Mouse (Mus musculus) kidney, embryonic 16.5 days (tissue): ENCODE measurements around the gene Gpr179. TPM values are rescaled to one million over a fixed set of nuclear protein-coding genes. Genes with fewer than 3 reads are reported as not detected.

ENCODE experiments used
- ATAC-seq: fragments of 200-750 bp; cut with Nextera tagmentation; 2 replicates; pipeline ENCODE4 v1.8.0; 2017; ENCODE audit warnings: moderate TSS enrichment; ENCODE audit not compliant: low FRiP score, low TSS enrichment
- H3K27ac ChIP-seq: fragments of 300-500 bp; sonication (generic); 2 replicates; pipeline ENCODE4 v1.5.1; 2014; ENCODE audit warnings: low read length
- H3K27me3 ChIP-seq: fragments of 300-500 bp; sonication (generic); 2 replicates; pipeline ENCODE4 v1.6.1; 2014; ENCODE audit warnings: low read length, control low read depth, mixed read lengths; ENCODE audit not compliant: insufficient read depth
- H3K36me3 ChIP-seq: fragments of 300-500 bp; sonication (generic); 2 replicates; pipeline ENCODE4 v1.6.1; 2014; ENCODE audit warnings: low read length, control low read depth, mixed read lengths; ENCODE audit not compliant: insufficient read depth
- H3K4me1 ChIP-seq: fragments of 300-500 bp; sonication (generic); 2 replicates; pipeline ENCODE4 v1.6.1; 2014; ENCODE audit warnings: low read length, control low read depth, mixed read lengths; ENCODE audit not compliant: insufficient read depth
- H3K4me2 ChIP-seq: fragments of 300-500 bp; sonication (generic); replicated peaks from 2 replicates; pipeline ENCODE4 v1.6.1; 2014; ENCODE audit warnings: low read depth, low read length
- H3K4me3 ChIP-seq: fragments of 300-500 bp; sonication (generic); 2 replicates; pipeline ENCODE4 v1.5.1; 2014; ENCODE audit warnings: mild to moderate bottlenecking, low read length
- H3K9ac ChIP-seq: fragments of 300-500 bp; sonication (generic); replicated peaks from 2 replicates; pipeline ENCODE4 v1.6.1; 2014; ENCODE audit warnings: low read length
- H3K9me3 ChIP-seq: fragments of 300-500 bp; sonication (generic); 2 replicates; pipeline ENCODE4 v1.6.1; 2016; ENCODE audit warnings: low read length, control low read depth
- WGBS: fragments of 180-500 bp; shearing (Covaris S2); extraction: QIAGEN DNeasy Blood & Tissue Kit; methylation state at CpG from one replicate; pipeline ENCODE4 v1.1.7; 2014; 5-methylcytosine and 5-hydroxymethylcytosine counted together
- polyA plus RNA-seq: library from polyadenylated mRNA; unstranded; fragments of >200 nt; fragmentation: Nextera tagmentation; extraction: Ambion mirVana; gene quantifications from 2 replicates; pipeline ENCODE4 v1.2.1, GENCODE M21; 2015

Gene Gpr179
- polyA plus RNA-seq, 1 experiment from 2014 or later: 0.21 TPM

- Histone ChIP-seq H3K4me2 (no peak overlapping the region), H3K9me3 (no peaks in the 10 kb centered on the region), H3K4me3 (no peak overlapping the region), H3K27me3 (no peaks in the 10 kb centered on the region), H3K4me1 (peaks cover 4% of the 10 kb centered on the region; the same call in 1 of the 2 replicates), H3K27ac (no peak overlapping the region), H3K36me3 (no peaks in the 10 kb centered on the region), H3K9ac (no peak overlapping the region)
- ATAC-seq: no peak
- WGBS: 86% methylated on average over 16 of the region's 16 CpGs
Measured at GRCm38 (mm10) chr11:97301406-97301805, 50.5 kb downstream of the Gpr179 start.

GRCm38 (mm10) chr11:97299939-97300338 is 51.9 kb downstream of the Gpr179 start:
- Histone ChIP-seq H3K4me1 (peaks cover 4% of the 10 kb centered on the region; the same call in 1 of the 2 replicates), H3K36me3 (no peaks in the 10 kb centered on the region), H3K27me3 (no peaks in the 10 kb centered on the region), H3K4me2 (no peak overlapping the region), H3K4me3 (no peak overlapping the region), H3K9ac (no peak overlapping the region), H3K9me3 (no peaks in the 10 kb centered on the region), H3K27ac (no peak overlapping the region)
- no peak for ATAC-seq
- 93% methylated on average over 2 of the region's 2 CpGs for WGBS

- no peak overlapping the region for H3K4me2 ChIP-seq
- H3K27ac ChIP-seq: no peak overlapping the region
- H3K9me3 ChIP-seq: no peaks in the 10 kb centered on the region
- H3K36me3 ChIP-seq: no peaks in the 10 kb centered on the region
- ATAC-seq: no peak
- 93% methylated on average over 3 of the region's 4 CpGs for WGBS
- no peak overlapping the region for H3K9ac ChIP-seq
- no peak overlapping the region for H3K4me3 ChIP-seq
- H3K27me3 ChIP-seq: no peaks in the 10 kb centered on the region
- H3K4me1 ChIP-seq: no peaks in the 10 kb centered on the region
Measured at GRCm38 (mm10) chr11:97296542-97296941, 55.3 kb downstream of the Gpr179 start.

GRCm38 (mm10) chr11:97292731-97293130 is 59.1 kb downstream of the Gpr179 start:
- Histone ChIP-seq H3K4me3 (no peak overlapping the region), H3K4me2 (no peak overlapping the region), H3K9ac (no peak overlapping the region), H3K27me3 (no peaks in the 10 kb centered on the region), H3K9me3 (no peaks in the 10 kb centered on the region), H3K4me1 (no peaks in the 10 kb centered on the region), H3K36me3 (no peaks in the 10 kb centered on the region), H3K27ac (no peak overlapping the region)
- WGBS: 92% methylated on average over 1 of the region's 1 CpGs
- ATAC-seq: no peak

- no peaks in the 10 kb centered on the region for H3K27me3 ChIP-seq
- WGBS: 46% methylated on average over 12 of the region's 12 CpGs
- H3K9ac ChIP-seq: no peak overlapping the region
Measured at GRCm38 (mm10) chr11:97289276-97290230, 62.3 kb downstream of the Gpr179 start.

GRCm38 (mm10) chr11:97287643-97288042 is 64.2 kb downstream of the Gpr179 start:
- no peak overlapping the region for H3K4me2 ChIP-seq
- H3K4me3 ChIP-seq: no peak overlapping the region
- no peaks in the 10 kb centered on the region for H3K36me3 ChIP-seq
- H3K27me3 ChIP-seq: no peaks in the 10 kb centered on the region
- H3K27ac ChIP-seq: no peak overlapping the region
- no peak overlapping the region for H3K9ac ChIP-seq
- no peaks in the 10 kb centered on the region for H3K9me3 ChIP-seq
- H3K4me1 ChIP-seq: peaks cover 8% of the 10 kb centered on the region
- ATAC-seq: no peak

More at GRCm38 (mm10) chr11:97289276-97290230, 62.3 kb downstream of the Gpr179 start:
- H3K4me2 ChIP-seq: no peak overlapping the region
- H3K36me3 ChIP-seq: no peaks in the 10 kb centered on the region
- H3K4me3 ChIP-seq: no peak overlapping the region
- no peak for ATAC-seq
- H3K27ac ChIP-seq: no peak overlapping the region
- peaks cover 8% of the 10 kb centered on the region for H3K4me1 ChIP-seq
- no peaks in the 10 kb centered on the region for H3K9me3 ChIP-seq

GRCm38 (mm10) chr11:97286973-97287372 is 64.9 kb downstream of the Gpr179 start:
- H3K4me1 ChIP-seq: peaks cover 8% of the 10 kb centered on the region
- no peak for ATAC-seq
- no peak overlapping the region for H3K9ac ChIP-seq
- H3K27me3 ChIP-seq: no peaks in the 10 kb centered on the region
- H3K4me2 ChIP-seq: no peak overlapping the region
- 44% methylated on average over 6 of the region's 6 CpGs for WGBS
- no peaks in the 10 kb centered on the region for H3K9me3 ChIP-seq
- H3K27ac ChIP-seq: no peak overlapping the region
- H3K36me3 ChIP-seq: no peaks in the 10 kb centered on the region
- no peak overlapping the region for H3K4me3 ChIP-seq

- no peaks in the 10 kb centered on the region for H3K9me3 ChIP-seq
- 54% methylated on average over 9 of the region's 9 CpGs for WGBS
- no peak overlapping the region for H3K4me2 ChIP-seq
- no peaks in the 10 kb centered on the region for H3K27me3 ChIP-seq
- ATAC-seq: no peak
- no peaks in the 10 kb centered on the region for H3K36me3 ChIP-seq
- H3K9ac ChIP-seq: no peak overlapping the region
- H3K4me3 ChIP-seq: no peak overlapping the region
- peaks cover 8% of the 10 kb centered on the region for H3K4me1 ChIP-seq
- no peak overlapping the region for H3K27ac ChIP-seq
Measured at GRCm38 (mm10) chr11:97285852-97286775, 65.8 kb downstream of the Gpr179 start.

GRCm38 (mm10) chr11:97284854-97285253 is 67.0 kb downstream of the Gpr179 start:
- Histone ChIP-seq H3K4me1 (peaks cover 11% of the 10 kb centered on the region), H3K9ac (no peak overlapping the region), H3K36me3 (no peaks in the 10 kb centered on the region), H3K4me3 (no peak overlapping the region), H3K9me3 (no peaks in the 10 kb centered on the region), H3K27ac (no peak overlapping the region), H3K27me3 (no peaks in the 10 kb centered on the region), H3K4me2 (no peak overlapping the region)
- WGBS: 75% methylated on average over 4 of the region's 4 CpGs
- ATAC-seq: no peak
